Mouse (Mus musculus) adrenal gland, postnatal 14 days (tissue): ENCODE results near the gene Pold4. TPM values are rescaled to one million over a fixed set of nuclear protein-coding genes. Genes with fewer than 3 reads are reported as not detected.
"Not testable (repeated sequence)": the region's sequence is repeated elsewhere in the genome, so short reads cannot be mapped to it uniquely, and the experiment has no call there.

ENCODE experiments used
- DNase-seq: peaks from one replicate; pipeline ENCODE4 v3.0.0; 2021; ENCODE audit warnings: mixed read lengths
- total RNA-seq: library from RNA; stranded (reverse); gene quantifications from 2 replicates; pipeline ENCODE4 v1.2.3, GENCODE M21; 2021

Pold4 gene
- total RNA-seq, 1 experiment from 2014 or later: 43.3 TPM

GRCm38 (mm10) chr19:4227894-4228678, 3.6 kb upstream of the Pold4 start:
- peak; percentile 84 for DNase-seq

GRCm38 (mm10) chr19:4228891-4229290, 2.8 kb upstream of the Pold4 start:
- no peak for DNase-seq

GRCm38 (mm10) chr19:4229451-4230076, 2.1 kb upstream of the Pold4 start:
- DNase-seq: no peak

GRCm38 (mm10) chr19:4230415-4230814, 1.3 kb upstream of the Pold4 start:
- peak; percentile 76 for DNase-seq

GRCm38 (mm10) chr19:4232186-4232572, 480 bp downstream of the Pold4 start:
- no peak for DNase-seq

- no peak for DNase-seq
Observed at GRCm38 (mm10) chr19:4232651-4233050, 952 bp downstream of the Pold4 start.

- no peak for DNase-seq
Observed at GRCm38 (mm10) chr19:4234548-4234947, 2.8 kb downstream of the Pold4 start.

- no peak for DNase-seq
Observed at GRCm38 (mm10) chr19:4240247-4240668, 8.6 kb downstream of the Pold4 start.

- no peak for DNase-seq
Observed at GRCm38 (mm10) chr19:4242416-4242815, 10.7 kb downstream of the Pold4 start.

GRCm38 (mm10) chr19:4244775-4245174, 13.1 kb downstream of the Pold4 start:
- DNase-seq: no peak

GRCm38 (mm10) chr19:4247010-4247409, 15.3 kb downstream of the Pold4 start:
- DNase-seq: no peak

GRCm38 (mm10) chr19:4248683-4249082, 17.0 kb downstream of the Pold4 start:
- DNase-seq: not testable (repeated sequence)

- no peak for DNase-seq
Observed at GRCm38 (mm10) chr19:4254230-4254629, 22.5 kb downstream of the Pold4 start.

- no peak for DNase-seq
Observed at GRCm38 (mm10) chr19:4255583-4256162, 24.0 kb downstream of the Pold4 start.

- peak; percentile 94 for DNase-seq
Observed at GRCm38 (mm10) chr19:4257216-4257896, 25.7 kb downstream of the Pold4 start.

GRCm38 (mm10) chr19:4257897-4258252, 26.2 kb downstream of the Pold4 start:
- DNase-seq: no peak

- no peak for DNase-seq
Observed at GRCm38 (mm10) chr19:4261038-4261698, 29.5 kb downstream of the Pold4 start.

GRCm38 (mm10) chr19:4262756-4263155, 31.1 kb downstream of the Pold4 start:
- DNase-seq: no peak

GRCm38 (mm10) chr19:4263702-4264101, 32.0 kb downstream of the Pold4 start:
- DNase-seq: no peak

GRCm38 (mm10) chr19:4264171-4264780, 32.6 kb downstream of the Pold4 start:
- DNase-seq: peak; percentile 49

- DNase-seq: no peak
Observed at GRCm38 (mm10) chr19:4265956-4266355, 34.3 kb downstream of the Pold4 start.
